Mouse (Mus musculus) cortical plate, adult 2 months (tissue): ENCODE data around the gene Ell.

Source experiments
- CTCF ChIP-seq: fragments of 200-500 bp; IDR thresholded peaks from 2 replicates; pipeline ENCODE4 v1.5.1; 2011; ENCODE audit warnings: mild to moderate bottlenecking, control low read depth, low read length; ENCODE audit not compliant: insufficient read depth; ENCODE audit errors: extremely low read depth
- POLR2A ChIP-seq: fragments of 200-500 bp; IDR thresholded peaks from 2 replicates; pipeline ENCODE4 v1.6.1; 2011; ENCODE audit warnings: mild to moderate bottlenecking, low read length, control low read depth; ENCODE audit not compliant: insufficient read depth; ENCODE audit errors: extremely low read depth

GRCm38 (mm10) chr8:70535701-70536100 is 3.6 kb upstream of the Ell start:
- no peak for TF ChIP-seq CTCF
- no peak for TF ChIP-seq POLR2A
